Mouse (Mus musculus) common myeloid progenitor, adult 5-6 weeks (primary cell): Measurements from ENCODE around the gene Pfkfb3. TPM values are rescaled to one million over a fixed set of nuclear protein-coding genes. Genes with fewer than 3 reads are reported as not detected.
A peak's percentile ranks its signal among the peaks of the same experiment; 100 is the strongest.

ENCODE experiments used
- ATAC-seq: replicated peaks from 2 replicates; pipeline ENCODE4 v1.8.0; 2016; ENCODE audit warnings: low read depth, mild to moderate bottlenecking, moderate TSS enrichment, inconsistent platforms; ENCODE audit not compliant: poor library complexity, severe bottlenecking
- total RNA-seq: library from RNA; stranded (forward); fragments of 200-1000, 187-1606 nt; gene quantifications from 2 replicates; pipeline ENCODE4 v1.2.3, GENCODE M21; 2017

The Pfkfb3 gene
- 12.1 and 30.2 TPM in 2 replicates for total RNA-seq

DNA sequence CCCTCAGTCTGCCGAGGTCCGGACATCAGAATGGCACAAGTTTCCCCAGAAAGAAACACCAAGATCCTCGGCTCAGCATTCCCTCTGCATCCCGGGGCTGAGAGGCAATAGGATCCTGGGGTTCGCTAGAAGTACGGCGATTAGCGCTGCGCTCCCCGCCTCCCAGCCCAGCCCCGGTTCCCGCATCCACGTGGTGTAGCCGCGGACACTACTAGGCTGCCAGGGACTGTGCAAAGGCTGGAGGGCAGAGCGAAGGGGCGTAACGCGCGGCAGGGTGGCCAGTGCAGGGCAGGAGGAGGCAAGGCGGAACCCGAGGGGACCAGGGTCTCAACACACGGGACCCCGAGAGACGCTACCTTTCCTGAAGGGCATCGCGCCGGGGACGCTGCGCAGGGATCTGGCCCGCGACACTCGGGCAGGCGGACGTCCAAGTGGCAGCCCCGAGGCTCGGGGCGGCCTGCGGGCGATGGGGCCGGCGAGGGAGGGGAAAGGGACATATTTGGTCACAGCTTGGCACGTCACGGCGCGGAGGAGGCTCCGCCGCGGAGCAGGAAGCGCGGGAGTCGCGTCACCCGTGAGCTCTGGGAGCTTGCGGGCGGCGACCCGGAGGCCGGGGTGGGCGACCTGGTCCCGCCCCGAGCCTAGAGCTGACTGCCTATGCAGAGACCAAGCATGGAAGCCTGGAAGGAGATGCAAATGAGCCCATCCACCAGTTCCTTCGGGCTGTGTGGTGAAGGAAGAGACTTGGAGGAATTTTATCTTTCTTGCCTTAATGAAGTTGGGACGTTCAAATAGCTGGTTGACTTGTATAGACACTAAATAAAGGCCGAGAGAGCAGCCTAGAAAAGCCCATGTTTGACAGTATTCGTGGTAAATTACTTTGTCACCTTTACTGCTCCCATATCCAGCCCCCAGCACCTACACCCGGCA is at the start of gene Pfkfb3:
Gene Pfkfb3, minus strand, starts transcription at position 607 of the 930 bp plus-strand sequence.
- ATAC-seq, result peak; percentile 88

DNA sequence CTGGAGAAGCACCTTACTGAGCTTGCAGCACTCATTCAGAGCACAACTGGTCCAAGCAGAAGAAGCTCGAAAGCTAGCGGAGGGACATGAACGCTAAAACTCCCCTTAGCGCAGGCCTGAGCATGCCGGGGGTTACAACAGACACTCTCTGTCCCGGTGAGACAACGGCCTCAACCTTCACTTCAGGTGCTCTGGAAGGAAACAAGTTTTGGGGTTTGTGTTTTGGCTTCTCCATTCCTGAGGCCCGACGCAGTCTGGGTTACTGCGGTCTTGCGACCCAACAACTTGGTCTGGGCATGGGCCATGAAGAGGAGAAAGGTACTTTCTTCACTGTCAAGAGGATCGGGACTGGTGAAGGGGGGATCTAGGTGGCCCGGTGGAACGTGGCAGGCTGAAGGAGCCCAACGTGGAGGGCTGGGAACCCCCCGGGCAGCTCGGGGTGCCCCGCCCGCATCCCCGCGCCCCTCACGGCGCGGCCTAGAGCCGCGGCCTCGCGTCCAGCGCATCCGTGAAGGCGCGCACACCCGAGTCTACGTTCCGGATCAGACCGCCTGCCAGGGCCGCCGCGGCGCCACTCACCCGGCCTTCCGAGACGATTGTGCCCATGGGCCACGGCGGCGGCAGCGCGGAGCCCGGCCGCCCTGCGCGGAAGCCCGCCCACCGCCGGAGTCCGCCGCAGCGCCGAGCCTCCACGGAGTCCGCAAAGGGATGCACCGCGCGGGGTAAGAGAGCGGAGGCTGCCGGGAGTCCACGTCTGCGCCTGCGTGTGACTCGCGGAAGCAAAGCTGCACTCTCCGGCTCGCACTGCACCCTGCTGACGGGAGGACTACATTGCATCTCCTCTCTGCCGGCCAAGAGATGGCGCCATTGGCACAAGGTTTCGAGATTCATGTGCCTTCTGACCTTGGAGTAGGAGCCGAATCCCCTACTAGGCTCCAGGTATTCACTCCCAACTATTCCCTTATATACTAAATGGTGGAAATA is 48.9 kb upstream of the Pfkfb3 start:
- peak; percentile 100 for ATAC-seq

DNA sequence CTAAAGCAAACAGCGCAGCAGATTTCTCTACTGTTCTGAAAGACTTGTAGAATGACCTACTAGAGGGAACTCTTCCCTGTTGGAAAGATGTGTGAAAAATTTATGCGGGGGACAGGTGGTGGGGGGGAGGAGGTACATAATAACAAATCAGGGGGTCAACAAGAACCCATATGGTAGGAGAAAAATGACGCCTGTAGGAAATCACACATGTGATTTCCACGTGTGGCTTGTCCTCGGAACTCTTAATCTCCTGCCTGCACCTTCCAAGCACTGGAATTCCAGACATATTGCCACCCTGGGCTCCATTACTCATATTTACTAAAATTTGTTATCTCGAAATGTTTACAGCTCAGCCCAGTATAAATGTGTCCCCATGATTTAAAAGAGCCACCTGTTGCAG is 47.9 kb upstream of the Pfkfb3 start:
- no peak for ATAC-seq

DNA sequence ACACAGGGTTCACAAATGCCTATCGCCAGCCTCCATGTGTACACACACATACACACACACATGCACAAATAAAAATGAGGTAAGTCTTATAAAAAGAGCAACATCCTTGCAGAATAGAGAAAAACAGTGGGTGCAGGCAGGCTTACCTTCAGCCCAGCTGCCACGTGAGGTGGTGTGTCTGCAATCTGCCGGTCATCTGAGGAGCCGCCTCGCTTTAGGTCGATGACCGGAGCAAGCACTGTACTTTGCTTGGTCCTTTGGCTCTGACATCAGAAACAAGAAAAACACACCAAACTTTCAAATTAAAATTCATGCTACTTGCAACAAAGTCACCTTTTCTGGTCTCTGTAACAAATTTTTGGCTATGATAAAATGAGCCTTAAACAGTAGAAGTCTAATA is 44.0 kb upstream of the Pfkfb3 start:
- ATAC-seq, result no peak

DNA sequence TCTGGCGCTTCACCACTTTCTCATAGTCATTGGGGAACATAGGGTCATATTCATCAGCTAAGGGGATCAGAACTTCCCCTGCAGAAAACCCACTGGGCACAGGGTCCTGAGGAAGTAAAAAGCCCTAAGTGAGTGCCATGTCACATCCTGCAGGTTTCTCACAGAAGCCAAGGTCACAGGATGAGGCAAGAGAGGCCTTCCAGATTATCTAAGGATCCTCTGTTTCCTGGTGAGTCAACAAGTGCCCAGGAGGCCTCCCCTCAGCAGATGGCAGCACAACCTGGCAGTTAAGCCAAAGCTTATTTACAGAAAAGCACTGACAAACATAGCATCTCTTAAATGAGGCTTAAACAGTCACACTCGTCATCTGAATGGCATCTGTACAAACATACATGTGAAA is 42.8 kb upstream of the Pfkfb3 start:
- peak; percentile 60 for ATAC-seq

DNA sequence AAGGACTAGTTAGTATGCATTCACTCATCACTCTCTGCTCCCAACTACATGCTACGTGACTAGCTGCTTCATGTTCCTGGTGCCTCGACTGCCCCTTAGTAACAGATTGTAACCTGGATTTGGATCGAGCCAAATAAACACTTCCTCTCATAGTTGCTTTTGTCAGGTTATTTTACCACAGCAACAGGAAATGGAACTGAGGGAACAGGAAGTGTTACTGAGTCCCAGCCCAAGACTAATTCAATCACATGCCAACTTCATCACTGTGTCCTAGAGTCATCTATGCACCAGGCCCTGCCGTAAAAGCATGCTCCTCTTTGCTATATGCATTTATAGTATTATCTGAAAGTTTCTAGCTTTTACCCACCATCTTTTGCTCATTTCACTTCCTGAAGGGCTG is 34.1 kb upstream of the Pfkfb3 start:
- ATAC-seq, result no peak

DNA sequence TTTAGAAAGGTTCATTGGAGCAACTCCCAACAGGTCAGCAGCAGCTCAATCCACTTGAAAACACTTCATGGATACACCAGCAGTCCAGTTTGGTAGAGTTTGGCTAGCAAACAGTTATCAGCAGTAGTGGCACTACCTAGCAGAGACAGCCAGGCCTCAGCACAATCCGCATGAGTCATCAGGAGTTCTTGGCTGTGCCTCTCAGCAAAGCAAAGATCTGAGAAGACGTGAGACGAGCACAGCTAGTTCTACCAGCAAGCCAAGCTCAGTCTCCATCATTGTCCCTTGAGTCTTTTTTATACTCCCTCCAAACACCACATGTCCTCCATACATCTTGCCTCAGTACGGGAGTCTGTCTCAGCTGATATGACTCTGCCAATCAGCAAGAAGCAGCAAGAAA is 25.5 kb upstream of the Pfkfb3 start:
- ATAC-seq, result no peak

DNA sequence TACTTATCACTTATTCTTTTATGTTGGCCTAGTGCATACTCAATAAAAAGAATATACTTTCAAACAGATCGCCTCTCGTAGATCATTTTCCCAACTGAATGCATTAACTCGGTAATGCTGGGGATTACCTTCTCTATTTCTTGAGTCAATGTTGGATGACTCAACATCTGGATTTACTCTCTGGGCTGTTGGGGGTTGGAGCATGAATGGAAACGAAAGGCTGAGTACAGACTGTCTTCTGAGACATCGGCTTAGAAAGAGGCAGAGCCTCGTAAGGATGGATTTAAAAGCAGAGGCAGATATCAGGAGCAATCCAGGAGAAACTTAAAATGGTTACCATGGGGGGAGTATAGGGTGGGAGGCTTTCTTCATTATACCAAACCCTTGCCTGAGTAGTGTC is 24.3 kb upstream of the Pfkfb3 start:
- no peak for ATAC-seq

DNA sequence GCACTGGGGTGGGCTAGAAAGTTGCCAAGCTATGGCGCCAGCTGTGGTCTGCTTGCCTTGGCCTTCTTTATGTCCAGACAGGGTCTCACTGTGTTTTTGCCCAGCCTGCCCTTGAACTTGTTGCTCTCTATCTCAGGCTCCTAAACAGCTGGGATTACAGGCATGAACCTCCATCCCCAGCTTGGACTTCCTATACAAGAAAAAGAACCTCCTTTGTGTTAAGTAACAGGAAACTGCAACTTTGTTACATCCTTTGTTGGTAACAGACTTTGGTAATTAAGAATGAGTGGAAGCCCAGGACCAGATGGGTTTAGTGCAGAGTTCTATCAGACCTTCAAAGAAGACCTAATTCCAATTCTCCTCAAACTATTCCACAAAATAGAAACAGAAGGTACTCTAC is 19.8 kb upstream of the Pfkfb3 start:
- ATAC-seq, result no peak

DNA sequence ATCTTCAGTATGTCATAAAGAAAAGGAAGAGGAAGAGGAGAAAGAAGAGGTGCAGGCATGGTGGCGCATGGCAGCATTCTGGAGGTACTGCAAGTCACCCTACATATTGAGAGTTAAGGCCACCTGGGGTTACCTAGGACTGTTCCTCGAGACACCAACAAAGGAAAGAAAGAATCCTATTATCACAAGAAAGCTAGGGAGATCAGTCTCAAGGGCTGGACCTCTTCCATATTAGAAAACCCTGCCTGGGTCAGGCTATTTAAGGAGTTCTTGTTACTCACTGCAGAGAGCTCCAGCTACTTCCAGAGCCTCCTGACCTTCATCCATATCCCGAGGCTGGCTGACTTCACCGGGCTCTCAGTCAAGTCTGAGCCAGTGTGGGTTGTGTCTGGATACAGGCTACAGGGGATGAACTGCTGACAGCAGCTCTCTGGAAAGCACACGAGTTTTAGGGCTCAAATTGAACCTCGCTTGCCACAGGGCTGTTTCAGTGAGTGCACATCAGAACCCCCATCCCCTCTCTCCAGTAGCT is 17.2 kb upstream of the Pfkfb3 start:
- no peak for ATAC-seq

DNA sequence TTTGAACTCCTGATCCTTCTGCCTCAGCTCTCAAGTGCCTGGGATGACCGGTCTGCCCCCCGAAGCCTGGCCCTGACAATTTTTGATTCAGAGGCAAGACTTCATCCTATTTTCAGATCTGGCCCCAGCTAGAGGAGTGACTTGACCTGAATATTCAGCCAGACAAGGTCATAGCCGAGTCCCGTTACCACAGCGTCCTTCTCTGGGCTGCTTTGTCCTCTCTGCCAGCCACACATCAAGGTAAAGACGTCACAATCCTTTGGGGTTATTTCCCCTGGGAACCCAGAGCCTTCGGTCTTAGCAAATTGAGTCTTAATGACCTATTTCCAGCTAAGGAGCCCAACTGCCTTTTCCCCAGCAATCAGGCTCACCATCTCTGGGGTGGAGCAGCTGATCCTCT is 14.6 kb upstream of the Pfkfb3 start:
- ATAC-seq, result no peak

DNA sequence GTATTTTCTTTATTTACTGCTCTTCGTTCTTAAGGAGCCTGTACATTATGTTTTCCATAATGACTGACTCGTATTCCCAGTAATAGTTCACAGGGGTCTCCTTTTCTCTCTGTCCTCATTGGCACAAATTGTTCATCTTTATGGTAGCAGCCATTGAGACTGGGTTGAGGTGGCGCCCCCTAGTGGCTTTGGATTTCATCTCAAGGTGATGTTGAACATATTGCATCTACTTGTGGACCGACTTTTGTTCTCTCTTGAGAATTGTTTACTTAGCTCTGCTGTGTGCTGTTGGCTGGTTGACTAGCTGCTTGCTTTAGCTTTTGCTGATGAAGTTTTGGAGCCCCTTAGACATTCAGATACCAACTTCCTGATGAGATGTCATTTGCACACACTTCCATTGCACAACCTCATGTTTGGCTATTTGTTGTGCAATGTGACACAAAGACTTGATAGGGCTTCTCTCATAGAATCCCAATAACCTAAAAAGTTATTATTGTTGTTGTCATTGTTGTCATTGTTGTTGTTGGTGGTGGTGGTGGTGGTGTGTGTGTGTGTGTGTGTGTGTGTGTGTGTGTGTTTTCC is 14.0 kb upstream of the Pfkfb3 start:
- peak; percentile 33 for ATAC-seq

DNA sequence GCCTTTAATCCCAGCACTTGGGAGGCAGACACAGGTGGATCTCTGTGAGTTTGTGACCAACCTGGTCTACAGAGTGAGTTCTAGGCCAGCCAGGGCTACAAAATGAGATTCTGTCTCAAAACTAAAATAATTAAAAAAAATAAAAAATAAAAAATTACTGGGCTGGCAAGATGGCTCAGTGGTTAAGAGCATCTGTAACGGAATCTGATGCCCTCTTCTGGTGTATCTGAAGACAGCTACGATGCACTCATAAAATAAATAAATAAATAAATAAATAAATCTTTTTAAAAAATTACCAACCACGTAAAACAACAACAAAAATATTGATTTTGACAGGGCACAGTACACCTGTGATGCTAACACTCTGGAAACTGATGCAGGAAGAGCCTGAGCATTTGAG is 13.0 kb upstream of the Pfkfb3 start:
- ATAC-seq, result no peak

DNA sequence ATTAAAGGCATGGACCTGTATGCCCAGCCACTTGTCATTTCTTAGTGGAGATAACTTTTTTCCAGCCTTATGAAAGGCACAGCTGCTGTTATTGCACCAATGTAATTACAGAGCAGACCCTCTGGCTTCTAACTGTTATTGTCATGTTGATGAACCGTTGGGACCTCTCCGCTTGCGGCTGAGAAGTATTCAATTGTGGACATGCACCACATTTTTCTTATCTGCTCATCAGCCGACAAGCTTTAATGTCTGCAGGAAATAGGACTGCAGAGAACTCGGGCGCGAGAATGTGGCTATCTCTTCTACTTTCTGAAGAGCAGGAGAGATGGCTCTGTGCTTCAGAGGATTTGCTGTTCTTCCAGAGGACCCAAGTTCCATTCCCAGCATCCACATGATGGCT is 12.4 kb upstream of the Pfkfb3 start:
- ATAC-seq, result peak; percentile 27; the same call in 1 of the 2 replicates

DNA sequence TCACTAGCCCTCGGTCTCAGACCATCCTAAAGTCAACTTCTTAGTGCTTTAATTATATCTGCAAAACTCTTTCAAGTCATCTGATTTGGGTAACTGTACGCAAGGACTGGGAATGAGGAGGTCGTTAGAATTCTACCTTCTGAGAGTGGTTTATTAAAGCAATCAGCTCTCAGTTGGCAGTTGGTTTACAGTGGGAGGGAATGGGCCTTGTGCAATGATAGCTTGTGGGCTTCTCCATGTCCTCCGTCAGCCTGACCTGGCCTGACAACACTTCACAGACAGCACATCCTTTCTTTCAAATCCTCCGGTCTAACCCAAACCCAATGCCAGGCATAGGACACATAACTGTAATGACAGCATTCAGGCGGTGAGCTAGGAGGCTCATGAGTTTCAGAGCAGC is 10.9 kb upstream of the Pfkfb3 start:
- ATAC-seq, result no peak

DNA sequence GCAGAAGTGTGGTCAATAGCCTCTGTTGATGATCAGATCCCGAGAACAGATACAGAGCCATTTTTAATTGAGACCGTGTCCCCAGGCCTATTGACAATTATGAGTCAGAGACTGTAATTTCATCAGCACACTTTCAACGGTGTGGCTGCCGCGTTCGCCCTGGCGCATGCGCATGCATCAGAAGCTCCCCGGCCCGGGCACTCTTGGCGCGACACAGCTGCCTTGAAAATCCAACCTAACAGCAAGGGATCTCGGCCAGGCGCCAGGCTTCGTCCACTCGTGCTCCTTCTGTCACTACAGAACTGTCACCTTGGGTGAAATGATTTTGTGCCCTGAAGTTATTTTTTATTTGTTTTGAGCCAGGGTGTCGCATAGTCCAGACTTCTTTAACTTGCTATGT is 9.4 kb upstream of the Pfkfb3 start:
- no peak for ATAC-seq

DNA sequence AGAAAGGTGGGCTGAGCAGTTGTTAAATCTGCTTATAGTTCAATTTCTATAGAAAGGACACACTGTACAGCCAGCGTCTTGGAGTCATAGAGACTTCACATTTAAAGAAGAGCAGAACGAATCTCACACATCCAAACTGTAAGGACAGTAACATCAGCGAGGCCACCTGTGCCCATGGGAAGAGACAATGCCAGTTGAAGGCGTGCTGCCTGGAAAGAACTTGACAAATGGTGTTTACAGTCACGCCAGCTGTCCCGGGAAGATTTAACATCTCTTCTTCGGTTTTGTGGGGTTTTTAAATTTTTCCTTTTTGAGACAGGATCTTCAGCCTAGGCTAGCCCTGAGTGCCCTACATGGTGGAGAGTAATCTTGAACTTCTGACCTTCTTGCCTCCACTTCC is 4.8 kb upstream of the Pfkfb3 start:
- no peak for ATAC-seq

DNA sequence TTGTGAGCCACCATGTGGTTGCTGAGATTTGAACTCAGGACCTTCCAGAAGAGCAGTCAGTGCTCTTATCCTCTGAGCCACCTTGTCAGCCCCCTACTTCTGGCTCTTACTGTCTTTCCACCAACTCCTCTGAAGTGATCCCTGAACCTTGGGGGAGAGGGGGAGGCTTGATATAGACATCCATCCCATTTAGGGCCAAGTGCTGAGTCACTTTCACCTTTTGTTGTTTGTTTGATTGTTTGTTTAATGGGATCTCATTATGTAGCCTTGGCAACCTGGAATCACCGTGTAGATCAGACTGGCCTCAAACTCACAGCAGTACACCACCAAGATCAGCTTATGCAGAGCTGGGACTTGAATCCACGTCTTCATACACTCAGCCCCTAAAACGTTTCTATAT is 3.4 kb upstream of the Pfkfb3 start:
- ATAC-seq, result no peak

DNA sequence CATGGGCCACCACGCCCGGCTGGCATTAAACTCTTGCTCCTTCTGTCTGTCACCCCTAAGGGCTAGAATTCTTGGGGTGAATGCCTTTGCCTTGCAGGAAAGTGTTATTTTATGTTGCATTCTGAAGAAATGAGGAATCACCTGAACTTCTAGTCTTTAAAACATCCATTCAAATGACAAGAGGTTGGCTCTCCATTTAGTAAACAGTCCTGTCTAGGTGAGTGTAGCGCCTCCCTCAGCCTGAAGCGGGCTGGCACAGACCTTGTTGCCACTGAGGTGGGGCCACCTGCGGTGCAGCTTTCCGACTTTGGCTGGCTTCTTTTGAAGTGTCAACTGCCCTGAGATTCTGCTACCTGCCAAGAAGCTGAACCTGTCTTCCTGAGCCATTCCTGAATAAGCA is 1.4 kb upstream of the Pfkfb3 start:
- ATAC-seq, result no peak

DNA sequence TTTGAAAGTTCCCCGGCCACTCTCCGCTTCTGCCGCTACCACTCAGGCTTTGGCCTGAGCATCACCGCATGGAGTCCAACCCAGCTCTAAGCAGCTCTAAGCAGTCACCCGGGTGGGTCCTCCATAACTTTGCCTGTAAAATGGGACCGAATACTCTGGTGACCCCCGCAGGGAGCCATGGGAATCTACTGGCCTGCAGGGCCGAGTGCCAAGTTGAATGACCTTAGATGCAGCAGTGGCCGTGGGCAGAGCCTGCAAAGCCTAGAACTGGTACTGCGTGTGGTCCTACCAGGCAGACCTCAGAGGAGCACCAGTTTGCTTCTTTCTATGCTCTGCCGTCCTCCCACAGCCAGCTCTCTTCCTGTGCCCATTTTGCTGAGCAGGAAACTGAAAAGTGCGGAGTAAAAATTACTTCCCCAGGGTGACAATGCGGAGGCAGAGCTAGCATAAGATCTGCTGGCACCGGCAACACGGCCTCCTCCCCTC is 868 bp downstream of the Pfkfb3 start:
- ATAC-seq, result peak; percentile 14
